9 mouse cellular contexts compared by ENCODE assay signal in the genomic region with DNA sequence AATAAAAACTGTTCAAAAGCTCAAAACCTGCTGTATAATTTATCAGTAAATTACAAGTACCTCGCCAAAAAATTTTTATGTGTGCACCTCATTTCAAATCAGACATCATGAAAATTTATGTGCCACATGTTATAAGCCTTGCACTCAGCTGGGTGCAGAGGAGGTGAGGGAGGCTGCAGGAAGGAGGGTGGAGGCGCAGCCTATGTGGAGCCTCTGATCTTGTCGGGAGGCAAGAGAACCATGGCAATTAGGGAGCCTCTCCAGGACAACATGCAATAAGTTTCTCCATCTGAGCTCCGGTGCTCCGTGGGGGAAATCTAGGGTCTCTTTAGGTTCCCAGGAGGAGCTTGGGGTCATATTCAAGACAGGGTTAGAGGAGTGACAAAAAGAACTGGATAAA. TPM values are rescaled to one million over a fixed set of nuclear protein-coding genes. Genes with fewer than 3 reads are reported as not detected.
DNase-seq lines count a peak whose midpoint lies in the region; ATAC-seq lines count a peak whose summit lies in the region.
"Had no signal": no experiment of that assay in that cellular context is flagged by ENCODE, and none has a peak within 500 bp of the region (broad histone marks: within the 10 kb centered on the region; RNA-seq: fewer than 3 reads in every experiment).

No protein-coding gene starts in this region.

- peak overlapping the region; percentile 39 for H3K4me2 ChIP-seq in kidney, embryonic 14.5 days (replicated peaks; ENCODE audit: low read depth, low read length)
- H3K4me2 ChIP-seq in liver, embryonic 11.5 days, result peak overlapping the region; percentile 44

- 24% methylated on average over 5 of the region's 5 CpGs for WGBS in kidney, embryonic 14.5 days
- 32% methylated on average over 5 of the region's 5 CpGs for WGBS in liver, embryonic 11.5 days

- peaks cover 12% of the 10 kb centered on the region for H3K4me1 ChIP-seq in kidney, embryonic 14.5 days (ENCODE audit: control insufficient read depth, insufficient read depth, low read length)
- H3K4me1 ChIP-seq in liver, embryonic 11.5 days (replicated peaks; ENCODE audit: control insufficient read depth, insufficient read depth, low read length), result peaks cover 50% of the 10 kb centered on the region

- ATAC-seq in kidney, embryonic 14.5 days (ENCODE audit: low FRiP score, low TSS enrichment), result no peak
- peak; percentile 62 for ATAC-seq in liver, embryonic 11.5 days (replicated peaks; ENCODE audit: low FRiP score)

- no peak for DNase-seq in kidney, adult 11 months
- DNase-seq in thymus, postnatal 4 days, result peak; percentile 12
- no peak for DNase-seq in thymus, postnatal 36 days
- no peak for DNase-seq in liver, embryonic 11.5 days (ENCODE audit: low spot score)
- no peak for DNase-seq in thymus, postnatal 25 days
- no peak for DNase-seq in adrenal gland, postnatal 25 days
- DNase-seq: gastrocnemius, postnatal 36 days; lung, postnatal 14 days had no signal

- no peak overlapping the region for H3K9ac ChIP-seq in kidney, embryonic 14.5 days (ENCODE audit: low read depth, low read length)
- no peak overlapping the region for H3K9ac ChIP-seq in liver, embryonic 11.5 days (ENCODE audit: low read depth, low read length)

- H3K27ac ChIP-seq in kidney, embryonic 14.5 days (ENCODE audit: low read depth, low read length), result no peak overlapping the region
- H3K27ac ChIP-seq in liver, embryonic 11.5 days (ENCODE audit: low read depth, low read length), result peak overlapping the region; percentile 42; the same call in 1 of the 2 replicates

- H3K36me3 ChIP-seq in kidney, embryonic 14.5 days (ENCODE audit: control insufficient read depth, insufficient read depth, low read length), result no peaks in the 10 kb centered on the region
- no peaks in the 10 kb centered on the region for H3K36me3 ChIP-seq in liver, embryonic 11.5 days (ENCODE audit: control insufficient read depth, insufficient read depth, low read length)

- no peaks in the 10 kb centered on the region for H3K27me3 ChIP-seq in kidney, embryonic 14.5 days (ENCODE audit: control insufficient read depth, insufficient read depth, low read length)
- no peaks in the 10 kb centered on the region for H3K27me3 ChIP-seq in liver, embryonic 11.5 days (replicated peaks; ENCODE audit: control insufficient read depth, insufficient read depth, low read length)

- no peak overlapping the region for H3K4me3 ChIP-seq in kidney, embryonic 14.5 days (ENCODE audit: low read length)
- H3K4me3 ChIP-seq in liver, embryonic 11.5 days (ENCODE audit: low read depth, low read length), result 0 out of 2 replicates have a peak overlapping the region, but pooled peaks have one; percentile 2

- no peaks in the 10 kb centered on the region for H3K9me3 ChIP-seq in kidney, embryonic 14.5 days (ENCODE audit: control insufficient read depth, low read length)
- H3K9me3 ChIP-seq in liver, embryonic 11.5 days (ENCODE audit: control insufficient read depth, low read length), result no peaks in the 10 kb centered on the region

RNA-seq across cellular contexts. Expression of gene Siae, which starts 12.0 kb away (rescaled TPM):
- polyA plus RNA-seq in kidney, embryonic 14.5 days (2014; fragmentation: Nextera tagmentation; extraction: Ambion mirVana), result 6.8 and 10.8 TPM in 2 replicates
- polyA plus RNA-seq in liver, embryonic 11.5 days (2014; fragmentation: Nextera tagmentation; extraction: Ambion mirVana), result 8.0 and 8.6 TPM in 2 replicates
- 15.7 and 18.8 TPM in 2 replicates for total RNA-seq in adrenal gland, postnatal 25 days (2021)

RNA-seq across cellular contexts. Expression of gene Nrgn, which starts 14.8 kb away (rescaled TPM):
- 3.1 and 3.4 TPM in 2 replicates for polyA plus RNA-seq in kidney, embryonic 14.5 days (2014; fragmentation: Nextera tagmentation; extraction: Ambion mirVana)
- 20.8 and 23.6 TPM in 2 replicates for polyA plus RNA-seq in liver, embryonic 11.5 days (2014; fragmentation: Nextera tagmentation; extraction: Ambion mirVana)
- total RNA-seq in adrenal gland, postnatal 25 days (2021), result 0.86 and 1.4 TPM in 2 replicates

RNA-seq across cellular contexts. Expression of gene Vsig2, which starts 28.4 kb away (rescaled TPM):
- 1.1 and 1.3 TPM in 2 replicates for polyA plus RNA-seq in kidney, embryonic 14.5 days (2014; fragmentation: Nextera tagmentation; extraction: Ambion mirVana)
- 0.66 and 1.5 TPM in 2 replicates for polyA plus RNA-seq in liver, embryonic 11.5 days (2014; fragmentation: Nextera tagmentation; extraction: Ambion mirVana)
- 4.8 and 5.8 TPM in 2 replicates for total RNA-seq in adrenal gland, postnatal 25 days (2021)

RNA-seq across cellular contexts. Expression of gene Esam, which starts 39.6 kb away (rescaled TPM):
- 49.7 and 61.8 TPM in 2 replicates for polyA plus RNA-seq in kidney, embryonic 14.5 days (2014; fragmentation: Nextera tagmentation; extraction: Ambion mirVana)
- 34.9 and 36.6 TPM in 2 replicates for polyA plus RNA-seq in liver, embryonic 11.5 days (2014; fragmentation: Nextera tagmentation; extraction: Ambion mirVana)
- 27.5 and 35.3 TPM in 2 replicates for total RNA-seq in adrenal gland, postnatal 25 days (2021)

RNA-seq across cellular contexts. Expression of gene Spa17, which starts 46.1 kb away (rescaled TPM):
- 6.7 and 8.0 TPM in 2 replicates for polyA plus RNA-seq in kidney, embryonic 14.5 days (2014; fragmentation: Nextera tagmentation; extraction: Ambion mirVana)
- polyA plus RNA-seq in liver, embryonic 11.5 days (2014; fragmentation: Nextera tagmentation; extraction: Ambion mirVana), result 3.9 and 4.9 TPM in 2 replicates
- total RNA-seq in adrenal gland, postnatal 25 days (2021), result 4.2 and 4.8 TPM in 2 replicates
